Mouse (Mus musculus) heart, postnatal 0 days (tissue): ENCODE data around the gene Gen1. TPM values are rescaled to one million over a fixed set of nuclear protein-coding genes. Genes with fewer than 3 reads are reported as not detected.

ENCODE experiments used
- ATAC-seq: fragments of 200-750 bp; cut with Nextera tagmentation; 2 replicates; pipeline ENCODE4 v1.8.0; 2017; ENCODE audit warnings: low read depth, moderate number of reproducible peaks, moderate library complexity; ENCODE audit not compliant: insufficient read depth
- DNase-seq: peaks from one replicate; pipeline ENCODE4 v3.0.0-alpha.2; 2016; ENCODE audit warnings: low spot score
- H3K27ac ChIP-seq: fragments of 300-500 bp; sonication (generic); 2 replicates; pipeline ENCODE4 v1.5.1; 2014; ENCODE audit warnings: low read depth, mild to moderate bottlenecking
- H3K27me3 ChIP-seq: fragments of 300-500 bp; sonication (generic); 2 replicates; pipeline ENCODE4 v1.6.1; 2014; ENCODE audit warnings: low read length, mixed read lengths; ENCODE audit not compliant: control insufficient read depth, insufficient read depth
- H3K36me3 ChIP-seq: fragments of 300-500 bp; sonication (generic); replicated peaks from 2 replicates; pipeline ENCODE4 v1.6.1; 2014; ENCODE audit warnings: low read length, mixed read lengths; ENCODE audit not compliant: control insufficient read depth, insufficient read depth
- H3K4me1 ChIP-seq: fragments of 300-500 bp; sonication (generic); 2 replicates; pipeline ENCODE4 v1.6.1; 2014; ENCODE audit warnings: antibody characterized with exemption; ENCODE audit not compliant: control insufficient read depth, insufficient read depth
- H3K4me2 ChIP-seq: fragments of 300-500 bp; sonication (generic); 2 replicates; pipeline ENCODE4 v1.6.1; 2014; ENCODE audit warnings: low read depth, mild to moderate bottlenecking, low read length, moderate library complexity
- H3K4me3 ChIP-seq: fragments of 300-500 bp; sonication (generic); 2 replicates; pipeline ENCODE4 v1.5.1; 2014; ENCODE audit warnings: low read depth, low read length
- H3K9ac ChIP-seq: fragments of 300-500 bp; sonication (generic); replicated peaks from 2 replicates; pipeline ENCODE4 v1.6.1; 2014; ENCODE audit warnings: low read depth, low read length, mixed read lengths
- H3K9me3 ChIP-seq: fragments of 300-500 bp; sonication (generic); replicated peaks from 2 replicates; pipeline ENCODE4 v1.6.1; 2016; ENCODE audit warnings: low read length; ENCODE audit not compliant: control insufficient read depth
- CTCF ChIP-seq: IDR thresholded peaks from 2 replicates; pipeline ENCODE4 v1.5.1; 2016; ENCODE audit warnings: antibody characterized with exemption, control low read depth, low read depth
- EP300 ChIP-seq: IDR thresholded peaks from 2 replicates; pipeline ENCODE4 v1.6.1; 2016; ENCODE audit warnings: antibody characterized with exemption, low read depth
- WGBS: fragments of 180-500 bp; shearing (Covaris S2); extraction: QIAGEN DNeasy Blood & Tissue Kit; methylation state at CpG from one replicate; pipeline ENCODE4 v1.1.7; 2014; 5-methylcytosine and 5-hydroxymethylcytosine counted together
- polyA plus RNA-seq: library from polyadenylated mRNA; unstranded; fragments of >200 nt; fragmentation: Nextera tagmentation; extraction: Ambion mirVana; gene quantifications from 2 replicates; pipeline ENCODE4 v1.2.1, GENCODE M21; 2015
- total RNA-seq: library from RNA; depleted of rRNA; stranded (reverse); fragments of >200 nt; gene quantifications from 2 replicates; pipeline ENCODE4 v1.2.3, GENCODE M21; 2014; ENCODE audit warnings: low replicate concordance; rRNA removed

The Gen1 gene
- total RNA-seq (1.9 and 4.5 TPM in 2 replicates), polyA plus RNA-seq (1.5 and 1.6 TPM in 2 replicates)

DNA sequence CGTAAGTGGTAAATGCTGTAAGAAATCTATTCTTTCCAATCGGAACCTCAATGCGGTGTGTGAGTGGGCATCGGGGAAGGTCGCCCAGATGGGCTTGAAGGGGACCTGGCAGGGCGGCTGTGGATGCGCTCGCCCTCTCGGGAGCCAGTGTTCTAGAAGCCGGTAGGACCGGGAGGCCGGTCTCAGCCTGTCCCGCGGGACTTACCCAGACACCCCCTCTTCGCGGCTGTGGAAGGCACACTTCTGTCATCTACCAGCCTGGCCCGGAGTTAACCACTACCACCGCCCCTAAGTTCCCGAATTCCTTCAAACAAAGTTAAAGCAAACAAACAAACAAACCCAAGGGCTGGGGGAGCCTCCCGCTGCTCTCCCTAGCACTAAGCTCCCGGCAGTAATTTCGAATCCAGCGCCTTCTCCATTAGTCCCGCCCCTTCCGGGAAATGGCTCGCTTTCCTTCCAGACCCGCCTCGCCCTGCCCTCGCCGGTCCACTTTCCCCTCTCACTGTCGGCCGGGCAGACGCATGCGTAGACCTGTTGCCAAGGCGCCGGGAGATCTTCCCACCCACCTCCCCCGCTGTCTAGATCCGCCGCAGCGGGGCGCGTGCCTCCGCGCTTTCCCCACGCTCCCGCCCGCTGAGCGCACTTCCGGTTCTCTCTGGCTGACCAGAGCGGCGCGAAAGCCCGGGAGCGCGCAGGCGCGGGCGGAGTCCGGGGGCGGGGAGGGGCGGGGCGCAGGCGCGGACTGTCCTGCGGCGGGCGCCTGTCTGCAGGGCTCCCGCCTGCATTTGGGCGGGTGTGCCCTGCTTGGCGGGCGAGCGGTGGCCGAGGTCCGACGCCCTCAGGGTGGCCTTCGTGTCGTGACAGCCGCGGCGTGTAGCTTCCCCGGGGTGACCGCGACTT is at the start of gene Gen1, which contains the start of gene Smc6:
Gene Gen1 (minus strand): TSS at position 420 of the 900 bp plus-strand sequence.
Gene Smc6 (plus strand): TSS at position 505 of the 900 bp plus-strand sequence.
- Histone ChIP-seq H3K9ac (peak within 1 kb of the TSS; percentile 91), H3K36me3 (peaks cover 3% of the 10 kb centered on the region; the same call in 1 of the 2 replicates), H3K9me3 (no peaks in the 10 kb centered on the region), H3K4me1 (peaks cover 13% of the 10 kb centered on the region), H3K4me3 (peak within 1 kb of the TSS; percentile 92), H3K27me3 (no peaks in the 10 kb centered on the region), H3K27ac (peak within 1 kb of the TSS; percentile 98), H3K4me2 (peak within 1 kb of the TSS; percentile 93)
- peak; percentile 98 for DNase-seq
- peak; percentile 98 for ATAC-seq
- WGBS = under 1% methylated on average over 73 of the region's 83 CpGs
- TF ChIP-seq EP300 (peak; percentile 87; the same call in 1 of the 2 replicates), CTCF (no peak)

DNA sequence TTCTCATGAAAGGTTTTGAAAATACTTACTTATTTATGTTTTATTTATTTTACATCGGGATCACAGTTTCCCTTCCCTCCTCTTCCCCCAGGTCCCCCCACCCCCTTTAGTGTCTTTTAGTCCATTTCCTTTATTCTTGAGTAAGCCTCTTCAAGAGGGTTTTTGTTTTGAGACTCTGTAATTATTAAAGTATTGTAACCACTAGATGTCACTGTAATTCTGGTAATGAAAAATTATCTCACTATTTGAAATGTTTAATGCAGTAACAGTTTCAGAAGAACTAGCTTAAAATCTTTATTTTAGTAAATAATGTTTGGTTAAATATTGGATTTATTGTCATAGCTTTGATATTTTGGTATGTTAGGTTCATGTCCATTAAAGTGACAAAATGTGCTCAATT is 48.2 kb upstream of the Gen1 start:
- WGBS = 73% methylated on average over 1 of the region's 1 CpGs
- ATAC-seq (no peak), DNase-seq (peak; percentile 14)
- H3K27me3 ChIP-seq = no peaks in the 10 kb centered on the region
- H3K4me1 ChIP-seq = no peaks in the 10 kb centered on the region
- no peak for TF ChIP-seq EP300
- TF ChIP-seq CTCF = no peak
- H3K4me2 ChIP-seq = no peak overlapping the region
- no peak overlapping the region for H3K9ac ChIP-seq
- no peaks in the 10 kb centered on the region for H3K9me3 ChIP-seq
- H3K4me3 ChIP-seq = no peak overlapping the region
- H3K27ac ChIP-seq = no peak overlapping the region
- H3K36me3 ChIP-seq = peaks cover 66% of the 10 kb centered on the region

DNA sequence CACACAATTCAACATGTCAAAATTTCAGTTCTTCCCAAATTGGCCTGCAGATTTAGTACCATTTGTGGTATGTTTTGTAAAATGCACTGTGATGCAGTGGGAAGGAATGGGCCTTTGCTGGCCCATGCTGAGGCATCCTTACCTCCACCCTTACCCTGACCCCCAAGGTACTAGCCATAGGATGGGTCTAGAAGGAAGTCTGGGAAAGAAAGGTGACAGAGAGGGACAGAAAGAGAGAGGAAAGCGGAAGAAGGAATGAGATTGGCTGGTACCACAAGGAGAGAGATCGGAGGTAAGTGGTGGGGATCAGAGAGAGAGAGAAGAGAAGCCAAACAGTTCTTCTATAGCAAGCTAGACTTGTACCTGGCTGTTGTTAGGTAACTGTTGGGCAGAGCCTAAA is 45.5 kb upstream of the Gen1 start:
- DNase-seq = no peak
- H3K27me3 ChIP-seq = no peaks in the 10 kb centered on the region
- no peak for ATAC-seq
- TF ChIP-seq CTCF (no peak), EP300 (no peak)
- no peak overlapping the region for H3K9ac ChIP-seq
- no peak overlapping the region for H3K4me3 ChIP-seq
- H3K9me3 ChIP-seq = no peaks in the 10 kb centered on the region
- H3K36me3 ChIP-seq = peaks cover 69% of the 10 kb centered on the region
- H3K27ac ChIP-seq = no peak overlapping the region
- no peaks in the 10 kb centered on the region for H3K4me1 ChIP-seq
- 95% methylated on average over 2 of the region's 2 CpGs for WGBS
- H3K4me2 ChIP-seq = no peak overlapping the region

DNA sequence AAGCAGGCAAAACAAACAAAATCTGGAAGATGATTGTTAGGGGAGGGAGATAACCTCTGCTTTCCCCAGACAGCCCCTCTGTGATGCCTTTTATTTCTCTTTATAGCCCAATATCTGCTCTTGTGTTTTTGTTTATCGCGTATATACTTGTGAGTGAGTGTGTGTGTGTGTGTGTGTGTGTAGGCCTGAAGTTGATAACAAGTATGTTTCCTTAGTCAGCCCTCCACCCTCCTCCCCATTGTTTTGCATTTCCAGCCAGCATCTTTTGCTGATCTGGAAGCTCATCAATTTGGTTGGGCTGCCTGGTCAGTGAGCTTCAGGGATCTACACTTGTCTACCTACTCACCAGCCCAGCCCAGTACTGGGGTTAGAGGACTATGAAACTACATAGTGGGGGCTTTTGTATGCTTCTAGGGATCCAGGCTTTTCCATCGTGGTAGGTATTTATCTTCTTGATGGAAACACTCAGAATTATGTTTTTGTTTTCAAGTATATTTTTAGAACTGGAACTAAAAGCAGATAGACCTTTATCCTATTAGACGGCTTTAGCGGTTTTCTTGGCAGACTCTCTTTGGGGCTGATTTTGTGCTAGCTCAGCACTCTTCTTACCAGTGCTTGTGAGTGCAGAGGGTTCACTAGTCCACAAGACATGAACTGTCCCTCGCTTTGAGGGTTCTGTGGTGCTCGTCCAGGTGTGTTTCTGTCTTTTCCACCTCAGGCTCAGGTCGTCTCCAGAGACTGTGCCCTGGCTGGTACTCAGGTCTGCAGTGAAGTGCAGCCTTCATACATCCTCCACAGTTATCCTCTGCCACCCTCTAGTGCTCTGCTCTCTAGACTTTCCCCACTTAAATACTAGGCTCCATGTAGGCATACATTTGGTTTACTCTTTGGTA is 41.4 kb upstream of the Gen1 start:
- no peak for ATAC-seq
- no peaks in the 10 kb centered on the region for H3K27me3 ChIP-seq
- no peak overlapping the region for H3K9ac ChIP-seq
- no peak overlapping the region for H3K4me3 ChIP-seq
- WGBS = 77% methylated on average over 8 of the region's 8 CpGs
- TF ChIP-seq EP300 (no peak), CTCF (no peak)
- H3K36me3 ChIP-seq = peaks cover 66% of the 10 kb centered on the region
- no peaks in the 10 kb centered on the region for H3K9me3 ChIP-seq
- H3K4me2 ChIP-seq = no peak overlapping the region
- no peak overlapping the region for H3K27ac ChIP-seq
- DNase-seq = no peak
- no peaks in the 10 kb centered on the region for H3K4me1 ChIP-seq

DNA sequence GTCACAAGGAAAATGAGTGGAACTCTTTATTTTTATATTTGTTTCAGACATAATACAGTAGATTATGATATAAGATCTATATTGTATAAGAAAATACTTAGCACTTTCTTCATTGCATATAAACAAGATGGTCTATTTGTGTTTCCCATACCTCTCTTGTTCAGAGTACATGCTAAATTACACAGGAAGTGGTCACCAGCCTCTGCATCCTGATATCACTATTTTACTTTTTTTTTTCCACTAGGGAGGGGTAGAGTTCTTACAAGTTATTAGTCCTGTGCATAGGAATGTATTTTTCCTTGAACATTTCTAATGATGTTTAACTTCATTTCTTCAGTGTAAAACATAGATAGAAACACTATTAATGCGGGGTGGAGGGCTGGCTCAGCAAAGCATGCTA is 35.3 kb upstream of the Gen1 start:
- no peak overlapping the region for H3K4me3 ChIP-seq
- no peak overlapping the region for H3K9ac ChIP-seq
- H3K27me3 ChIP-seq = no peaks in the 10 kb centered on the region
- no peak overlapping the region for H3K4me2 ChIP-seq
- ATAC-seq (no peak), DNase-seq (no peak)
- TF ChIP-seq EP300 (no peak), CTCF (no peak)
- no peaks in the 10 kb centered on the region for H3K9me3 ChIP-seq
- no peak overlapping the region for H3K27ac ChIP-seq
- H3K36me3 ChIP-seq = peaks cover 63% of the 10 kb centered on the region
- H3K4me1 ChIP-seq = no peaks in the 10 kb centered on the region
- WGBS = 82% methylated on average over 1 of the region's 1 CpGs
